Mouse (Mus musculus): ENCODE measurements at regions not wholly inside any gene's neighbourhood (a gene's known extent, or its start where the extent isn't known, plus 50 kb on each side); places are given as distances from the start of the nearest gene placed in this dataset.

DNA sequence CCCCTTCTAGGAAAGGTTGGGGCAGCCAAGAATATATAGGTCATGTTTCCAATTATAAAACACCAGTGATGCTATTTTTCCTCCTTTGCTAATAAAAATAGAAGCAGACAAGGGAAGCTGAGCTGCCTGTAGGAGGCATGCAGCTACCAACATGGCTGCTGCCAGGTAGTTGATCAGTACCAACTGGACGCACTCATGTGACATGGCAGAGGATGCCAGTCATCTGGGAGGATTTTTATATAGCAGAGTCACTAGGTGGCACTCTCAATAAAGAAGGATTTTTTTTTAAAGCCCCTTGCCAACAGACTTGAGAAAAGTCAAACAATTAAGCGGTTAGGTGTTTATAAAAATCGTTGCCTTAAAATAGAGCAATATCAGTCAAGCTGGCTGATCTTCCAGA, 273.5 kb downstream of the Mex3b start:
- H3K9me3 ChIP-seq (replicated peaks; ENCODE audit: insufficient read depth, low read length): no peaks in the 10 kb centered on the region
- H3K27ac ChIP-seq (ENCODE audit: control insufficient read depth, low read depth, low read length): no peak overlapping the region
- no peak for DNase-seq (ENCODE audit: low read depth, low spot score)
- no peak overlapping the region for H3K4me3 ChIP-seq (ENCODE audit: control insufficient read depth in 1 of 2, insufficient read depth in 1 of 2, low read depth in 2 of 2, low read length in 2 of 2)
- H3K36me3 ChIP-seq (ENCODE audit: control insufficient read depth in 1 of 2, insufficient read depth in 2 of 2, low read length in 2 of 2): peaks cover 0 to 12% of the 10 kb centered on the region in 2 experiments; a peak in 2 of 4 replicates
- peaks cover 2 to 17% of the 10 kb centered on the region in 2 experiments; a peak in 3 of 4 replicates for H3K4me1 ChIP-seq (ENCODE audit: control insufficient read depth in 1 of 2, insufficient read depth in 2 of 2, low read length in 2 of 2)
- H3K27me3 ChIP-seq (ENCODE audit: control insufficient read depth in 1 of 2, insufficient read depth in 2 of 2, low read length in 2 of 2): 0 out of 4 replicates have a peak, but pooled peaks cover 0 to 2% of the 10 kb centered on the region in 2 experiments
- H3K9ac ChIP-seq (ENCODE audit: control insufficient read depth, low read depth, low read length, poor library complexity, severe bottlenecking): no peak overlapping the region
- no peaks in the 10 kb centered on the region for H3K79me2 ChIP-seq (ENCODE audit: control insufficient read depth, insufficient read depth, low read length, poor library complexity)
- TF ChIP-seq KAT2A (conservative IDR thresholded peaks at IDR 0.05; ENCODE audit: low read depth, low read length): no peak
- TF ChIP-seq MXI1 (IDR thresholded peaks at IDR 0.05; ENCODE audit: low read depth, low read length): no peak
- TF ChIP-seq ZKSCAN1 (IDR thresholded peaks at IDR 0.05; ENCODE audit: low read depth, low read length): no peak

DNA sequence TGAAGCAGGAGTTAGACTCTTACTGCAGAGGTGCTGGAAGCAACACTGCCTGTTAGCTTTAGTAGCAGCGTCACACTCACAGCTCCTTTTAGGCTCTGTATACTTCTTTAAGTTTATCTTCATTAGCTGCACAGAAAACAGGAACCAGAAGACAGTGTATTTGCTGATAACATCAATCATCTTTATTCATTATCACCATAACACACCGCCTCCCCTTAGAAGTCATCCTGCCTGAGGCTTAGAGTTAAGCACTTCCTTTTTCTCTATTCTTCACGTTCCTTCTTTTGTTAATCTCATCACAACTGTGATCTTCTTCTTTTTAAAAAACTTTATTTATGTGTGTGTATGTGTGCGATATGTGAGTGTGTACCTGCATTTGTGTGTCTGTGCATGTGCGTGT, 276.9 kb downstream of the Mex3b start:
- peak; percentile 82 for DNase-seq (ENCODE audit: low read depth, low spot score)
- Histone ChIP-seq H3K4me3 (ENCODE audit: control insufficient read depth in 1 of 2, insufficient read depth in 1 of 2, low read depth in 2 of 2, low read length in 2 of 2) (peak overlapping the region in 1 of 2 experiments; percentile 25; a peak in 2 of 4 replicates), H3K27me3 (ENCODE audit: control insufficient read depth in 1 of 2, insufficient read depth in 2 of 2, low read length in 2 of 2) (no peaks in the 10 kb centered on the region)
- peak; percentile 90 for TF ChIP-seq ETS1 (IDR thresholded peaks at IDR 0.05; ENCODE audit: low read depth, low read length)
- TF ChIP-seq SIN3A (IDR thresholded peaks at IDR 0.05; ENCODE audit: low read length): peak; percentile 71
- TF ChIP-seq CTCF (IDR thresholded peaks at IDR 0.05 in 2 of 3, conservative IDR thresholded peaks at IDR 0.05 in 1 of 3; ENCODE audit: control insufficient read depth in 1 of 3, insufficient read depth in 1 of 3, low read depth in 2 of 3, low read length in 3 of 3, poor library complexity in 1 of 3, severe bottlenecking in 1 of 3): no peak
- TF ChIP-seq POLR2A (IDR thresholded peaks at IDR 0.05; ENCODE audit: control insufficient read depth in 1 of 2, insufficient read depth in 1 of 2, low read depth in 1 of 2, low read length in 2 of 2, poor library complexity in 1 of 2): no peak
- no peak for TF ChIP-seq USF1 (IDR thresholded peaks at IDR 0.05; ENCODE audit: low read depth, low read length)
- peak; percentile 67 for TF ChIP-seq TAL1 (IDR thresholded peaks at IDR 0.05; ENCODE audit: low read length)
- peak; percentile 62 for TF ChIP-seq HCFC1 (IDR thresholded peaks at IDR 0.05; ENCODE audit: low read depth, low read length)
- no peak for TF ChIP-seq TBP (IDR thresholded peaks at IDR 0.05; ENCODE audit: low read depth, low read length)
- TF ChIP-seq ZKSCAN1 (IDR thresholded peaks at IDR 0.05; ENCODE audit: low read depth, low read length): no peak
- TF ChIP-seq USF2 (IDR thresholded peaks at IDR 0.05; ENCODE audit: borderline replicate concordance in 1 of 2, insufficient read depth in 1 of 2, low read depth in 1 of 2, low read length in 2 of 2): no peak
- no peak for TF ChIP-seq UBTF (IDR thresholded peaks at IDR 0.05; ENCODE audit: borderline replicate concordance, insufficient read depth, low read depth, low read length)
- TF ChIP-seq MYB (IDR thresholded peaks at IDR 0.05; ENCODE audit: low read depth, low read length): 0 out of 2 replicates have a peak, but pooled peaks have one; percentile 28
- TF ChIP-seq ZC3H11A (IDR thresholded peaks at IDR 0.05; ENCODE audit: low read depth, low read length): no peak
- peak; percentile 61 for TF ChIP-seq ZNF384 (IDR thresholded peaks at IDR 0.05; ENCODE audit: low read depth, low read length)
- no peak for TF ChIP-seq KAT2A (conservative IDR thresholded peaks at IDR 0.05; ENCODE audit: low read depth, low read length)
- TF ChIP-seq ZMIZ1 (IDR thresholded peaks at IDR 0.05; ENCODE audit: low read depth, low read length): no peak
- peak; percentile 38; the same call in 1 of the 2 replicates for TF ChIP-seq MYC (IDR thresholded peaks at IDR 0.05; ENCODE audit: low read depth, low read length)
- TF ChIP-seq POLR2AphosphoS5 (IDR thresholded peaks at IDR 0.05; ENCODE audit: borderline replicate concordance, low read depth, low read length): no peak
- TF ChIP-seq GATA1 (IDR thresholded peaks at IDR 0.05; ENCODE audit: low read depth, low read length): peak; percentile 96
- no peak for TF ChIP-seq MAZ (IDR thresholded peaks at IDR 0.05; ENCODE audit: low read depth, low read length)
- no peak for TF ChIP-seq GABPA (IDR thresholded peaks at IDR 0.05; ENCODE audit: low read depth, low read length)
- TF ChIP-seq NELFE (IDR thresholded peaks at IDR 0.05; ENCODE audit: low read depth, low read length): no peak
- TF ChIP-seq MEF2A (IDR thresholded peaks at IDR 0.05; ENCODE audit: extremely low read depth, insufficient replicate concordance, low read depth, low read length, poor library complexity, severe bottlenecking): peak; percentile 12; the same call in 1 of the 2 replicates
- 0 out of 2 replicates have a peak, but pooled peaks have one; percentile 2 for TF ChIP-seq MAX (IDR thresholded peaks at IDR 0.05; ENCODE audit: low read length)
- peak; percentile 88 for TF ChIP-seq RCOR1 (IDR thresholded peaks at IDR 0.05; ENCODE audit: low read depth, low read length)
- TF ChIP-seq EP300 (IDR thresholded peaks at IDR 0.05; ENCODE audit: low read depth in 1 of 2, low read length in 2 of 2): peak; percentile 92 to 98
- TF ChIP-seq E2F4 (IDR thresholded peaks at IDR 0.05; ENCODE audit: borderline replicate concordance, low read depth, low read length): no peak
- no peak for TF ChIP-seq CHD1 (IDR thresholded peaks at IDR 0.05; ENCODE audit: low read depth, low read length)
- no peak for TF ChIP-seq NRF1 (IDR thresholded peaks at IDR 0.05; ENCODE audit: insufficient read depth, low read depth, low read length, poor library complexity, severe bottlenecking)
- no peak for TF ChIP-seq SMC3 (IDR thresholded peaks at IDR 0.05; ENCODE audit: low read depth, low read length)

More for the DNA sequence above, 276.9 kb downstream of the Mex3b start:
- H3K36me3 ChIP-seq (ENCODE audit: control insufficient read depth in 1 of 2, insufficient read depth in 2 of 2, low read length in 2 of 2): peaks cover 0 to 12% of the 10 kb centered on the region in 2 experiments; a peak in 2 of 4 replicates
- peaks cover 2 to 17% of the 10 kb centered on the region in 2 experiments; a peak in 3 of 4 replicates for H3K4me1 ChIP-seq (ENCODE audit: control insufficient read depth in 1 of 2, insufficient read depth in 2 of 2, low read length in 2 of 2)
- H3K27ac ChIP-seq (ENCODE audit: control insufficient read depth, low read depth, low read length): peak overlapping the region; percentile 67
- no peak overlapping the region for H3K9ac ChIP-seq (ENCODE audit: control insufficient read depth, low read depth, low read length, poor library complexity, severe bottlenecking)
- H3K9me3 ChIP-seq (replicated peaks; ENCODE audit: insufficient read depth, low read length): no peaks in the 10 kb centered on the region
- H3K79me2 ChIP-seq (ENCODE audit: control insufficient read depth, insufficient read depth, low read length, poor library complexity): no peaks in the 10 kb centered on the region
